Mouse (Mus musculus) cerebral cortex, adult 2 months (tissue): ENCODE data around the gene Iqschfp.

Source experiments
- WGBS: fragments of 180-500 bp; shearing (Covaris S2); methylation state at CpG from one replicate; pipeline ENCODE4 v1.1.7; 2018; 5-methylcytosine and 5-hydroxymethylcytosine counted together

Iqschfp gene

GRCm38 (mm10) chr3:67959672-67960071 is 67.6 kb downstream of the Iqschfp start:
- 44% methylated on average over 7 of the region's 7 CpGs for WGBS

DNA sequence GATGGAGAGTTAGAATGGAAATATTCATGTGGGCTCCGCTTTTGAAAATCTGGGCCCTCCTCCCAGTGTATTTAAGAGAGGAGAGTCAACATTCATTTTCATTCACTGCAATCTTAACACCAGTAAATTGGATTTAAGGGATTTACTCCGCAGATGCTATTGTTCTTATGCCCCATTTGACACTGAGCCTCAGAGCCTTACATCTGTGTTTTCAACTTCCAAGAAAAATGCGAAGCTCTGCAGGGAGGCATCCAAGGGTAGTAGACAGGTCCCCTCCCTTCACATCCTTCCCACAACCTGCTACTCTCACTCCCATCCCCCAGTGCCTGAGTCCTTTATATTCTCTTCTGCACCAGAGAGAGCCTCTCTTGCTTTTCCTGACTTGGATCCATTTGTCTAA is 68.1 kb downstream of the Iqschfp start:
- WGBS: 41% methylated on average over 3 of the region's 3 CpGs

DNA sequence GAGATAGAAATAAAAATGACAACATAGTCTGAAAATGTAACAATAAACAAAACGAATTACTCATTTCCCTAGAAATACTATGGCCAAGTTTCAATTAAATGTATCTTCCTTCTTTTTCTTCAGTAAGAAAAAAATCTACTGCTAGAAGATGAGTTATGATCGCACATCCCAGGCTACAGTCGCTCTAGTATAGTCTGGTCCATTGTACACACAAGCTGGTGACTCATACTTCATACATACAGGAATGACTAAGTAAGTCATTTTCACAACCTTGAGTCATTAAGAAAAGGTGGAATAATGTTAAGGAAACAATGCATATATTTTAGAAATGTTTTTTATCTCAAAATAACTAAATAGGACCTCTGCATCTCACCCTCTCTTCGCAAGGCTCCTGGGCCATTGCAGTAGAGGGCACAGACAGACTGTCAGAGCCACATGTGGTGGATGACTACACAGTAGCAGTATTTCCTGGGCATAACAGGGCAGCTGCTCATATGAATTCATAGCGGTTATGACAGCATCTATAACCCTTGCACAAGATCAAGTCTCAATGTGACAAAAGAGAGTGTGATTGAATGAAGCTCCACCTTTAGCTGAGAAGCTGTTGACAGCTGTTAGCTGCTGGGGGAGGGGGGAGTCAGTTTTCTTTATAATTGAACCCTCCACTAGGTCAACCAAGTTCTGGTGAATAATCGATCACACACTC is 70.1 kb downstream of the Iqschfp start:
- WGBS: 71% methylated on average over 6 of the region's 6 CpGs

DNA sequence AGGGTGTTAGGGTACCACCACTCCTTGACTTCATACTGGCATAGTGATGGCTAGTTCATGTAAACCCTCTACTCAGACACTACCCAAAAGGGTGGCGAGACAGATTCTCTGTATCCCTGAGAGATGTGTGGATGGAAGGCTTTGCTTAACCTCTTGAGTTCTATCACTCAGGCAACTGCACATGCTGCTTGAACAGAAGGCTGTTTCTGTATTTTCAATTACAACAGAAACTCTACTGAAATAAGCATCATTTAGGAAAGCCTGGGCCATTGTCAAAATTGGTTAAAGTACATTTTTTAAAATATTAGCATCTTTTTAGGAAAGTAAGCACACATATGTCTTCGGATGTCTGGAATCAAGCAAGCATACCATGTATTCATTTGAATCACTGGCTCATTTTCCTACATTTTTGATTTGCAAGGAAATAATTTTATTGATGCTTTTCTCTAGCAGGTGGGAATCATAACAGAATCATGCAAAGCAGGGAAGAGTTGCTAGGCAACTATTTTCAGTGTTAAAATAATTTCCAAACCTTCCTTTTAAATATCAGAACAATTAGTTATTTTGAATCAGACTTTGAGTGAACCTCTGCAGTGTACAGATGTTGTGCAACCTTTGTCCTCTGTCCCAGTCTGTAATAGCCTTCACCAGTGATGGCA is 82.4 kb downstream of the Iqschfp start:
- 73% methylated on average over 2 of the region's 2 CpGs for WGBS

GRCm38 (mm10) chr3:67980006-67980405 is 88.0 kb downstream of the Iqschfp start:
- 90% methylated on average over 1 of the region's 1 CpGs for WGBS

GRCm38 (mm10) chr3:67983329-67983728 is 91.3 kb downstream of the Iqschfp start:
- WGBS: 43% methylated on average over 12 of the region's 12 CpGs

- WGBS: 68% methylated on average over 4 of the region's 4 CpGs
Measured at GRCm38 (mm10) chr3:68002415-68002814, 110.4 kb downstream of the Iqschfp start.

GRCm38 (mm10) chr3:68015786-68016185 is 123.8 kb downstream of the Iqschfp start:
- 42% methylated on average over 1 of the region's 1 CpGs for WGBS

DNA sequence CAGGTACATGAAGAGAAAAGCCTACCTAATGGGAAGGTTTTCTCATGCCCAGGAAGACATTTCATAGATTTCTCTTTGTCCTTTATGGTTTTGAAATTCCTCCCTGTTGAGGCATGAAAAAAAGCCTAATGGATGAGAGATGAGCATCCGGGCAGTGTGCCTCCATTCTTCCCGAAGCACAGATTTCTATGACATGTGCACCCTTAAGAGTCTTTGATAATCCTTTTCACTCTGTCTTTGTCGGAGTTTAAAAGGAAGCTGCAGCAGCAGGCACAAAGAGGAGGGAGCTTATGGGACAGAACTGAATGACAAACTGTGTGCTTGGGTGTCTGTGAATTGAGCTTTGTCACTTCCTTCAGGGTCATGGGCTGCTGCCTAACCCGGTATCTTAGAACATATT is 127.4 kb downstream of the Iqschfp start:
- 64% methylated on average over 4 of the region's 4 CpGs for WGBS

DNA sequence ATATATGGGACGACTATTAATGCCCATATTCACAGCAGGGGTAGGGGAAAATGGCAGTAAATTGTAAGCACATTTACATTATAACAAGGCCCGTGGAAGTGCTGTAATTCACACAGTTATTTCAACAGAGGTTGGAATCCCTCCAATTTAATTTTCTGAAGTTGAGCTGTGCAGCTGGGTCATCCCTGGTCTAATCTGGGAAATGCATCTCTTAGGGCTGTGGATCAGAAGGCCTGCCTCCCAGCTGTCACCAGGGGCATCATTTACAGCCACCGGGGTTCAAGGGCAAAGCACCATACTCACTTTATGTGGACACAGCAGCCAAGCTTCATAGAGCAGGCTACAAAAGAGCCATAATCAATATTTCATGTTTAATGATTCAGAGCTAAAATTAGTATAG is 144.1 kb downstream of the Iqschfp start:
- WGBS: 66% methylated on average over 3 of the region's 3 CpGs

DNA sequence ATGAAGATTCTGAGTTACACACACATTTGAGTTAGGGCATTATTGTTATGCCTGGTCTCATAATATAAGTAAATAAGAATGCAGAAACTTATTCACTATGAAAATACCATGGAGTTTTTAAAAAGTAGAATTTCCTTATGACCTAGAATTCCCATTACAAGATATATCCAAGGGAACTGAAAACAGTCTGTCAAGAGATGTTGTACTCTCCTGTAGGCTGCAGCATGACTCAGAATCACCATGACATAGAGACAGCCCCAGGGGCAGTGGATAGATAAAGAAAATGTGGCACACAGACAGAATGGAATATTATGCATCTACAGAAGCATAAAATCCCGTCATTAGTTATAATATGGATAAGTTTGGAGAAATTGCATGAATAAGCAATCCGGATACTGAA is 150.9 kb downstream of the Iqschfp start:
- 90% methylated on average over 2 of the region's 2 CpGs for WGBS

DNA sequence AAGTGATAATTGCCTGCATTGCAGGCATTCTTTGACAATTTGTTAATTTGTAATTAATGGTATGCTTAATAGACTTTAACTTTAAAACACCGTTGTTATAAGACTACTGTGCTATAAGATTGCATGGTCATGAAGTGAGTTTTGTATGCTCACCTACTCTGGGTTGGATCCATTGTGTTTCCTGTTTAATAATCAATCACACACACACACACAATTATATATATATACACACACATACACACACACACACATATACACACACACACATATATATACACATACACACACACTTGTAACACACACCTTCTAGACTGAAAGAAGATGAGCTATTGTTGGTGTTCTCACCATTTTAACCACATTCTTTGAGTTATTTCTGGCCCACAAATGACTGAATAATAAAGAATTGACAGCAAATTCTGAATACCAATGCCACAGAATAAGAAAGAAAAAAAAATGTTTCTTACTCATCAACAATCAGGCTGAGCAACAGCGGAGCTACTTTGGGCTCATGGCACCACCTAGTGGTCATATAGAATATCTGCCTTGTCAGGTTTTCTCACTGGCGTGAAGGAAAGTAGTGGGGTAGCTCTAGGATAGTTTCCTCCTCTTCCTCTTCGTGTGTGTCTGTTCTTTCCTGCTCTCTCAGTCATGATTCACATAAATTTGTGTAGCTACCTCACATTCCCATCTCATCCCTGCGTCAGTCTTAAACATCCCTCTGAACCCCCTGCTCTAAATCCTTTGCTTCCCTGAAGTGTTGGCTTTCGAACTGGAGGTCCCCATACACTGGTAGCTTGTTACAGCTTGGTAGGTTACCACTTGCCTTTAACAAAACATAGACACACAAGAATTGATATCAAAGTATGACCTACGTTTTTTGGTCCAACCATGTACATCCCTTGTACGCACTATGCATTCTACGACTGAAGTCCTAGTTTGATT is 153.7 kb downstream of the Iqschfp start:
- WGBS: 53% methylated on average over 9 of the region's 9 CpGs

DNA sequence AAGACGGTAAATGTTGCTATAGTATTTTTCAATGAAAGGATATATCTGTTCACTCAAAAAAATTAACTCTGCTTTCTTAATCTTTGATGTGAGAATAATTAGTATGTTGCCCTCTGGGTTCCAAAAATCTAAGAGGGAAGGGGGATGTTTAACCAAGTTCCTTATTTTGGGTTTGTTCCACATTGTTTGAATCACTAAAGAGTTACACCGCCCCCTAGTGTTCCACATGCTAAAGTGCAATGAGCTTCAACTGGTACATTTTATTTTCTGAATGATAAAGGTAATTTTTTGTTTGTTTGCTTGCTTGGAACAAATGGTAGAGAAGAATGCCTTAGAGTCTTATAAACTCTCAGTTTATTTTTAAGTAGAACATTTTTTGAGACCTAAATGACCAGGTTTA is 161.5 kb downstream of the Iqschfp start:
- WGBS: 47% methylated on average over 2 of the region's 2 CpGs

GRCm38 (mm10) chr3:68055071-68055470 is 163.0 kb downstream of the Iqschfp start:
- WGBS: 40% methylated on average over 13 of the region's 13 CpGs

DNA sequence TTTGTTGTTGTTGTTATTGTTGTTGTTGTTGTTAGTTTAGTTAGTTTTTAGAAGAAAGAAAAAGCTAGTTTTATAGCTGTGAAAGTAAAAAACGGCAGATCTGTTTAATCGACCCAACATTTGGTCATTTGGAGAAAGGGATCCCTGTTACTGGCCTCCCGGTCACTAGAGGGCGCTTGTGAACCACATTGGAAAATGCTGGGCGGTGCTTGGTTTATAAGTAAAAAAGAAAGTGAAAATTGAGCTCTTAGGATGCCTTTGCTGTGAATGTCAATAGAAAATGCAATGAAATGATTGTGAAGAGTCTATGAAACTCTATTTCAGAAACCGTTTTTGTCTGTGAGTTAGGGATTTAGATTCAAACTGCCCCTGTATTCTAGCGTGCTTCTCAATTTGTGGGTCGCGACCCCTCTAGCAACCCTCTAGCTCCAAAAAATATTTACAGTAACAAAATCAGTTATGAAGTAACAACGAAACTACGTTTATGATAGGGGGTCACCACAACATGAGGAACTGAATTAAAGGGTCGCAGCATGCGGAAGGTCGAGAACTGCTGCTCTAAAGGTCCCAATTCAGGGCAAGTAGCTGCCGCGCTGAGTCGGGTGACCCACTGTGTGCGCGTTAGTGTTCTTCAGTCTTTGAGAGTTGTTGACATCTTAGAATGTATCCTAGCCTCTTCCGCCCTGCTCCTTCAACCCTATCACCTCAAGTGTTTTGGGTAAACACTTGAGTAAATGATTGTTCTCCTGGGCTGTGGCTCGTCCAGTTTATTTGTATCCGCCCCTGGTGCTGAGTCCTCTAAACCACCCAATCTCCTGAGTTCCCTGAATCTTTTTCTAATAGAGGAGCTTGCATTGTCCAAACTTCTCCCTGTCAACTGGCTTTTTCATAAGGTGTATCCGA is 164.6 kb downstream of the Iqschfp start:
- WGBS: 51% methylated on average over 23 of the region's 23 CpGs

GRCm38 (mm10) chr3:68059162-68059800 is 167.2 kb downstream of the Iqschfp start:
- 49% methylated on average over 2 of the region's 2 CpGs for WGBS

GRCm38 (mm10) chr3:68064731-68065130 is 172.7 kb downstream of the Iqschfp start, which contains the start of gene Schip1:
Gene Schip1, plus strand, starts transcription at chr3:68064802.
- 60% methylated on average over 12 of the region's 12 CpGs for WGBS

- 54% methylated on average over 9 of the region's 9 CpGs for WGBS
Measured at GRCm38 (mm10) chr3:68071395-68072386, 179.7 kb downstream of the Iqschfp start.

DNA sequence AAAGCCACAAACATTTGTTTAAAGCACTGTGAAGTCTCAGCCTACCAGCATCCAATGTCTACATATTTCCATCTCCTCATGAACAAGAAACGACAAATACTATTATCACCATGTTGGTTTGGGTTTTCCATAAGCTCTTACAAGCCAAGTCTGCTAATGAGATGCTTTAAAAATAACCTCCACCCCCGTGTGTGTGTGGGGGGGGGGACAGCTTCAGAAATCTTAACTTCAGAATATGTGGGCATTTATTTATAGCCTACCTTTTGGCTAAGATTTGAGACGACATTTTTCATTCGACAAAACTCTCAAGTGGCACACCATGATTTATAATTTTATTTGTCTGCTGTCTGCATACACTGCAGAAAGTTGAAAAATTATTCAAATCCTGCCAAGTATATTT is 185.4 kb downstream of the Iqschfp start:
- WGBS: 47% methylated on average over 4 of the region's 4 CpGs
